Mouse (Mus musculus) cortical plate, adult 2 months (tissue): ENCODE data around the gene Inafm2. TPM values are rescaled to one million over a fixed set of nuclear protein-coding genes. Genes with fewer than 3 reads are reported as not detected.

Experiments
- H3K27ac ChIP-seq: fragments of 200-500 bp; 2 replicates; pipeline ENCODE4 v1.5.1; 2012; ENCODE audit warnings: low read length, control low read depth, inconsistent platforms; ENCODE audit not compliant: insufficient read depth
- H3K4me1 ChIP-seq: fragments of 200-500 bp; 2 replicates; pipeline ENCODE4 v1.6.1; 2011; ENCODE audit warnings: low read length; ENCODE audit not compliant: control insufficient read depth, insufficient read depth
- H3K4me3 ChIP-seq: fragments of 200-500 bp; 2 replicates; pipeline ENCODE4 v1.5.1; 2011; ENCODE audit warnings: mild to moderate bottlenecking, low read length, control low read depth; ENCODE audit not compliant: insufficient read depth
- CTCF ChIP-seq: fragments of 200-500 bp; IDR thresholded peaks from 2 replicates; pipeline ENCODE4 v1.5.1; 2011; ENCODE audit warnings: mild to moderate bottlenecking, control low read depth, low read length; ENCODE audit not compliant: insufficient read depth; ENCODE audit errors: extremely low read depth
- POLR2A ChIP-seq: fragments of 200-500 bp; IDR thresholded peaks from 2 replicates; pipeline ENCODE4 v1.6.1; 2011; ENCODE audit warnings: mild to moderate bottlenecking, low read length, control low read depth; ENCODE audit not compliant: insufficient read depth; ENCODE audit errors: extremely low read depth
- polyA plus RNA-seq: library from polyadenylated mRNA; depleted of rRNA; stranded (reverse); fragments of >200 nt; gene quantifications from 2 replicates; pipeline ENCODE4 v1.2.3, GENCODE M21; 2012

Inafm2 gene
- polyA plus RNA-seq, 1 experiment, result 22.4 TPM

- peaks cover 8% of the 10 kb centered on the region for H3K4me1 ChIP-seq
- TF ChIP-seq CTCF, result peak; percentile 73
- TF ChIP-seq POLR2A, result no peak
- no peak overlapping the region for H3K27ac ChIP-seq
- no peak overlapping the region for H3K4me3 ChIP-seq
These were observed 2.2 kb upstream of the Inafm2 start for GRCm38 (mm10) chr2:118743261-118743943.

DNA sequence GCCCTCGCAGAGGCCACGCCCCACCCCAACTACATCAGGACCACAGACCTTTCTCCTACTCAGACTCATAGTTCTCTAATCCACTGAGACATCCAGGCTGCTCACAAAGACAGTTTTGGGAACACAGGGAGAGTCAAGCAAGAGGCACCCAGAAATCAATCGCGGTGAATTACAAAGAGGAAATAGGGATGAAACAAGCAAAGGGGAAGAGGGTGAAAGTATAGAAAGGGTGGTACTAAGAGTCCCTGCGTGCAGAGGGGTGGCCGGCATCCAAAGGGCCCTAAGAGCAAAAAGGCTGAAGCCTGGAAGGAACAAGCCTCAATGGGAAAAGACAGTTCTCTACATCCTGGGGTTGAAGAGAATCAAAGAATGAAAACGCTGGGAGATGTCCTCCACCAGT lies 937 bp upstream of the Inafm2 start:
- TF ChIP-seq POLR2A (no peak), CTCF (no peak)
- Histone ChIP-seq H3K4me1 (peaks cover 12% of the 10 kb centered on the region), H3K4me3 (no peak overlapping the region), H3K27ac (no peak overlapping the region)

DNA sequence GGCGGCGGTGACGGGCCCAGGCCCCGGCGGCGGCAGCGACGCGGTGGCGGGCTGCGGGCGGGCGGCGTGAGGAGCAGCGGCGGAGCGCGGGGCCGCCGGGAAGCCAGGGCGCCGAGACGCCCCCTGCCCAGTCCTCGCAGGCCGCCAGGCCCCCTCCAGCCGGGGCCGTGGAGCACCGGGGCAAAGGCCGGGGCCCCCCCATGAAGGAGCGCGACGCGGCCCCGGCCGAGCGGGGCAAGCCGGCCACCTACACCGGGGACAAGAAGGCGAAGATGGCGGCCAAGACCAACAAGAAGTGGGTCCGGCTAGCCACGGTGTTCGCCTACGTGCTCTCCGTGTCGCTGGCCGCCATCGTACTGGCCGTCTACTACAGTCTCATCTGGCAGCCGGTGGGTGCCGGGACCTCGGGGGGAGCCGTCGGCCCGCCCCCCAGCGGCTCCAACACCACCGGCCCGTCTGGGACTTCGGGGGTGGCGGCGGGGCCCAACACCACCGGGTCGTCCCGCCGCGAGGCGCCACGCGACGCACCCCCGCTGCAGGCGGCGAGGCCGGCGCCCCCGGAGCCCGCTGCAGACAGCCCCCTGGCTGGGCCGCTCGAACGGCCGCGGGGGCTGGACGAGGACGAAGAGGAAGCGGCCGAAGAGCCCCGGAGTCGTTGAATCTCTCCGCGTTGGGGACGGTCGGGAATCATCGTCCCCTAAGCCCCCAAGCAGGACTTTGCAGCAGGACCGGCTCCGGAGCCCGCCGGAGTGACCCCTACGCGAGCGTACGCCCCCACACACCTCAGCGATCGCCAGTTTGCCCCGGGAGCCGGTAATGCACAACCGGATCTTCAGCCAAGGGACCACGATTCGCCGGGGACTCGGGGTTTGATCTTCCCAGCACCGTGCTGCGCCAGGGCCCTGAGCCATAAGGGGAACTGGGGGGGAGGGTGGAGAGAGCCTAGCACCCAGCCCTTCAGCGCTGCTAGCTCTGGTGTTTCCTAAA lies 650 bp downstream of the Inafm2 start:
- H3K27ac ChIP-seq, result 0 out of 2 replicates have a peak overlapping the region, but pooled peaks have one; percentile 51
- peaks cover 12% of the 10 kb centered on the region for H3K4me1 ChIP-seq
- H3K4me3 ChIP-seq, result peak overlapping the region; percentile 94
- TF ChIP-seq POLR2A (no peak), CTCF (no peak)

- no peak for TF ChIP-seq CTCF
- TF ChIP-seq POLR2A, result no peak
- Histone ChIP-seq H3K4me1 (peaks cover 12% of the 10 kb centered on the region), H3K4me3 (peak overlapping the region; percentile 94), H3K27ac (no peak overlapping the region)
These were observed 1.9 kb downstream of the Inafm2 start for GRCm38 (mm10) chr2:118747301-118747960.

GRCm38 (mm10) chr2:118749341-118749884 lies 3.9 kb downstream of the Inafm2 start:
- no peak overlapping the region for H3K27ac ChIP-seq
- TF ChIP-seq POLR2A, result no peak
- no peak for TF ChIP-seq CTCF
- H3K4me1 ChIP-seq, result peaks cover 12% of the 10 kb centered on the region
- no peak overlapping the region for H3K4me3 ChIP-seq

DNA sequence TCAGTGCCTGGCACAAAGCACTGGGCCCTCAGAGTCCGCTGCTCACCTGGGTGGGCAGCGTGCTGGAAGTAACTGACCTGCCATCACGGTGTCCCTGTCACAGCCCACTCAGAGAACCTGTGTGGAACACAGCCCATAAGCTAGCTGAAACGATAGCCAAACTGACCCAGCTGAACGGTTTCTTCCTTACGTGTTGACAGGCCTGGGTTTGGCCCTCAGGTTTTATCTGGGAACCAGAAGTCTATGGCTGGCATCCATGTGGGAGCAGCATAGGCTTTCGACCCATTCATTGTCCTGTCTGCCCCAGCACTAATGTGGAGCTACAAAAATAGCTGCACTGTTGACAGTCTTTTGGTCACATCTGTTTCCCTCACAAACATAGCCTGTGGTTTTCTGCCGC lies 4.9 kb downstream of the Inafm2 start:
- Histone ChIP-seq H3K27ac (no peak overlapping the region), H3K4me3 (no peak overlapping the region)
- no peak for TF ChIP-seq CTCF
- TF ChIP-seq POLR2A, result no peak

GRCm38 (mm10) chr2:118751896-118752791 lies 6.6 kb downstream of the Inafm2 start:
- H3K4me3 ChIP-seq, result no peak overlapping the region
- H3K4me1 ChIP-seq, result peaks cover 9% of the 10 kb centered on the region
- TF ChIP-seq POLR2A, result no peak
- no peak overlapping the region for H3K27ac ChIP-seq

More for the DNA sequence above, 4.9 kb downstream of the Inafm2 start:
- H3K4me1 ChIP-seq, result peaks cover 9% of the 10 kb centered on the region

- peaks cover 5% of the 10 kb centered on the region for H3K4me1 ChIP-seq
- TF ChIP-seq POLR2A (no peak), CTCF (no peak)
- H3K27ac ChIP-seq, result no peak overlapping the region
- H3K4me3 ChIP-seq, result no peak overlapping the region
These were observed 7.2 kb downstream of the Inafm2 start for GRCm38 (mm10) chr2:118752792-118753108.
